Mouse (Mus musculus) lung, embryonic 16.5 days (tissue): ENCODE measurements around the gene Ubr7. TPM values are rescaled to one million over a fixed set of nuclear protein-coding genes. Genes with fewer than 3 reads are reported as not detected.

Experiments used
- ATAC-seq: fragments of 200-750 bp; cut with Nextera tagmentation; 2 replicates; pipeline ENCODE4 v1.8.0; 2017; ENCODE audit warnings: low read depth, mild to moderate bottlenecking, moderate library complexity
- H3K27ac ChIP-seq: fragments of 300-500 bp; sonication (generic); 2 replicates; pipeline ENCODE4 v1.5.1; 2014; ENCODE audit warnings: mild to moderate bottlenecking, control low read depth, low read length
- H3K27me3 ChIP-seq: fragments of 300-500 bp; sonication (generic); 2 replicates; pipeline ENCODE4 v1.6.1; 2014; ENCODE audit warnings: low read depth, low read length, mixed read lengths; ENCODE audit not compliant: control insufficient read depth, insufficient read depth
- H3K36me3 ChIP-seq: fragments of 300-500 bp; sonication (generic); 2 replicates; pipeline ENCODE4 v1.6.1; 2014; ENCODE audit warnings: low read length; ENCODE audit not compliant: control insufficient read depth, insufficient read depth
- H3K4me1 ChIP-seq: fragments of 300-500 bp; sonication (generic); replicated peaks from 2 replicates; pipeline ENCODE4 v1.6.1; 2014; ENCODE audit warnings: low read length, mixed read lengths; ENCODE audit not compliant: control insufficient read depth, insufficient read depth
- H3K4me2 ChIP-seq: fragments of 300-500 bp; sonication (generic); 2 replicates; pipeline ENCODE4 v1.6.1; 2014; ENCODE audit warnings: low read depth, low read length, control low read depth
- H3K4me3 ChIP-seq: fragments of 300-500 bp; sonication (generic); 2 replicates; pipeline ENCODE4 v1.5.1; 2014; ENCODE audit warnings: mild to moderate bottlenecking, low read length, control low read depth
- H3K9ac ChIP-seq: fragments of 300-500 bp; sonication (generic); 2 replicates; pipeline ENCODE4 v1.6.1; 2014; ENCODE audit warnings: low read length, control low read depth
- H3K9me3 ChIP-seq: fragments of 300-500 bp; sonication (generic); 2 replicates; pipeline ENCODE4 v1.6.1; 2016; ENCODE audit warnings: low read length; ENCODE audit not compliant: control insufficient read depth
- WGBS: fragments of 180-500 bp; shearing (Covaris S2); extraction: QIAGEN DNeasy Blood & Tissue Kit; methylation state at CpG from one replicate; pipeline ENCODE4 v1.1.7; 2014; 5-methylcytosine and 5-hydroxymethylcytosine counted together
- polyA plus RNA-seq: library from polyadenylated mRNA; unstranded; fragments of >200 nt; fragmentation: Nextera tagmentation; extraction: Ambion mirVana; gene quantifications from 2 replicates; pipeline ENCODE4 v1.2.1, GENCODE M21; 2015

Ubr7 gene
- 40.7 and 41.1 TPM in 2 replicates for polyA plus RNA-seq

- Histone ChIP-seq H3K9me3 (no peaks in the 10 kb centered on the region), H3K27me3 (no peaks in the 10 kb centered on the region), H3K4me2 (peak within 1 kb of the TSS; percentile 83), H3K27ac (peak within 1 kb of the TSS; percentile 95), H3K9ac (peak within 1 kb of the TSS; percentile 73), H3K36me3 (0 out of 2 replicates have a peak, but pooled peaks cover 2% of the 10 kb centered on the region), H3K4me1 (peaks cover 16% of the 10 kb centered on the region), H3K4me3 (peak within 1 kb of the TSS; percentile 70)
- WGBS, result under 1% methylated on average over 73 of the region's 73 CpGs
- ATAC-seq, result peak; percentile 98
Measured at GRCm38 (mm10) chr12:102757689-102758402, at the start of gene Ubr7, which contains the start of the genes Gm28051 and Gon7. Gene Ubr7 (plus strand): TSS chr12:102757967. Gene Gm28051 (minus strand): TSS chr12:102757765. Gene Gon7 (minus strand): TSS chr12:102757803.

- peaks cover 18% of the 10 kb centered on the region for H3K4me1 ChIP-seq
- no peaks in the 10 kb centered on the region for H3K27me3 ChIP-seq
- H3K27ac ChIP-seq, result no peak overlapping the region
- no peak for ATAC-seq
- no peaks in the 10 kb centered on the region for H3K36me3 ChIP-seq
- H3K4me3 ChIP-seq, result no peak overlapping the region
- 64% methylated on average over 11 of the region's 11 CpGs for WGBS
- H3K9me3 ChIP-seq, result no peaks in the 10 kb centered on the region
- no peak overlapping the region for H3K9ac ChIP-seq
- H3K4me2 ChIP-seq, result no peak overlapping the region
Measured at GRCm38 (mm10) chr12:102708220-102708619, 49.5 kb upstream of the Ubr7 start.

- H3K9ac ChIP-seq, result no peak overlapping the region
- H3K9me3 ChIP-seq, result no peaks in the 10 kb centered on the region
- H3K4me3 ChIP-seq, result no peak overlapping the region
- no peaks in the 10 kb centered on the region for H3K36me3 ChIP-seq
- no peak overlapping the region for H3K27ac ChIP-seq
- whole genome bisulfite sequencing, result 75% methylated on average over 5 of the region's 5 CpGs
- H3K4me1 ChIP-seq, result peaks cover 8% of the 10 kb centered on the region
- no peak overlapping the region for H3K4me2 ChIP-seq
- ATAC-seq, result no peak
- no peaks in the 10 kb centered on the region for H3K27me3 ChIP-seq
Measured at GRCm38 (mm10) chr12:102709896-102710295, 47.9 kb upstream of the Ubr7 start.

- no peak overlapping the region for H3K4me2 ChIP-seq
- peaks cover 1% of the 10 kb centered on the region for H3K4me1 ChIP-seq
- no peaks in the 10 kb centered on the region for H3K9me3 ChIP-seq
- no peak overlapping the region for H3K27ac ChIP-seq
- ATAC-seq, result no peak
- no peaks in the 10 kb centered on the region for H3K36me3 ChIP-seq
- H3K9ac ChIP-seq, result no peak overlapping the region
- WGBS, result 68% methylated on average over 4 of the region's 4 CpGs
- no peak overlapping the region for H3K4me3 ChIP-seq
- no peaks in the 10 kb centered on the region for H3K27me3 ChIP-seq
Measured at GRCm38 (mm10) chr12:102710851-102711375, 46.9 kb upstream of the Ubr7 start.

GRCm38 (mm10) chr12:102713153-102713865 lies 44.5 kb upstream of the Ubr7 start:
- no peaks in the 10 kb centered on the region for H3K27me3 ChIP-seq
- H3K4me3 ChIP-seq, result no peak overlapping the region
- 56% methylated on average over 20 of the region's 20 CpGs for WGBS
- no peaks in the 10 kb centered on the region for H3K36me3 ChIP-seq
- ATAC-seq, result no peak
- no peak overlapping the region for H3K4me2 ChIP-seq
- H3K27ac ChIP-seq, result no peak overlapping the region
- no peaks in the 10 kb centered on the region for H3K4me1 ChIP-seq
- no peaks in the 10 kb centered on the region for H3K9me3 ChIP-seq
- no peak overlapping the region for H3K9ac ChIP-seq

GRCm38 (mm10) chr12:102714116-102714515 lies 43.7 kb upstream of the Ubr7 start:
- no peak overlapping the region for H3K4me3 ChIP-seq
- H3K27me3 ChIP-seq, result no peaks in the 10 kb centered on the region
- 69% methylated on average over 2 of the region's 2 CpGs for WGBS
- H3K4me1 ChIP-seq, result no peaks in the 10 kb centered on the region
- no peak overlapping the region for H3K9ac ChIP-seq
- H3K27ac ChIP-seq, result no peak overlapping the region
- no peak for ATAC-seq
- H3K9me3 ChIP-seq, result no peaks in the 10 kb centered on the region
- no peaks in the 10 kb centered on the region for H3K36me3 ChIP-seq
- H3K4me2 ChIP-seq, result no peak overlapping the region

- Histone ChIP-seq H3K4me2 (no peak overlapping the region), H3K36me3 (no peaks in the 10 kb centered on the region), H3K9ac (no peak overlapping the region), H3K27ac (no peak overlapping the region), H3K27me3 (no peaks in the 10 kb centered on the region), H3K4me1 (no peaks in the 10 kb centered on the region), H3K9me3 (no peaks in the 10 kb centered on the region), H3K4me3 (no peak overlapping the region)
- 71% methylated on average over 10 of the region's 10 CpGs for WGBS
- no peak for ATAC-seq
Measured at GRCm38 (mm10) chr12:102714654-102715395, 42.9 kb upstream of the Ubr7 start.

GRCm38 (mm10) chr12:102719552-102720315 lies 38.0 kb upstream of the Ubr7 start:
- Histone ChIP-seq H3K9me3 (no peaks in the 10 kb centered on the region), H3K4me2 (0 out of 2 replicates have a peak overlapping the region, but pooled peaks have one; percentile 16), H3K36me3 (no peaks in the 10 kb centered on the region), H3K27ac (no peak overlapping the region), H3K9ac (no peak overlapping the region), H3K4me1 (no peaks in the 10 kb centered on the region), H3K4me3 (no peak overlapping the region), H3K27me3 (no peaks in the 10 kb centered on the region)
- ATAC-seq, result peak; percentile 52; the same call in 1 of the 2 replicates
- WGBS, result 21% methylated on average over 13 of the region's 13 CpGs
